Mouse (Mus musculus): Measurements from ENCODE around the gene Cacna2d3.

Gene Cacna2d3

DNA sequence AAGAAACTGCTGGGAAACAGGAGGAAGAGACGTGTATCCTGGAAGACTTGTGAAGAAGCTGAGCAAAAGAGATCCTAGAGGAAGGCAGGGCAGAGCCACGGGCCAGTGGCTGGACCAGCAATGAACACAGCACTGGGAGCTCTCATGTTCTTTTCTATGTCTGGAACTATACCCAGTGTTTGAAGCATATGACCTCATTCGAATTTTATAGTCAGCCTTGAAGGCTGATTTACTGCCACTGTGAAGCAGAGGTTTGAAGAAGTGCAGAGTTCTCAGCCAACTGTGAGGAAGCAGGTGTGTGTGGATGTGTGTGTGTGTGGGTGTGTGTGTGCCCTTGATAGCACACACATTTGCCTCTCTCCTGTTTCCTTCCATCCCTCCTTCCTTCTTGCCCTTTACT, 483.2 kb downstream of the Cacna2d3 start:
- no peak for DNase-seq

DNA sequence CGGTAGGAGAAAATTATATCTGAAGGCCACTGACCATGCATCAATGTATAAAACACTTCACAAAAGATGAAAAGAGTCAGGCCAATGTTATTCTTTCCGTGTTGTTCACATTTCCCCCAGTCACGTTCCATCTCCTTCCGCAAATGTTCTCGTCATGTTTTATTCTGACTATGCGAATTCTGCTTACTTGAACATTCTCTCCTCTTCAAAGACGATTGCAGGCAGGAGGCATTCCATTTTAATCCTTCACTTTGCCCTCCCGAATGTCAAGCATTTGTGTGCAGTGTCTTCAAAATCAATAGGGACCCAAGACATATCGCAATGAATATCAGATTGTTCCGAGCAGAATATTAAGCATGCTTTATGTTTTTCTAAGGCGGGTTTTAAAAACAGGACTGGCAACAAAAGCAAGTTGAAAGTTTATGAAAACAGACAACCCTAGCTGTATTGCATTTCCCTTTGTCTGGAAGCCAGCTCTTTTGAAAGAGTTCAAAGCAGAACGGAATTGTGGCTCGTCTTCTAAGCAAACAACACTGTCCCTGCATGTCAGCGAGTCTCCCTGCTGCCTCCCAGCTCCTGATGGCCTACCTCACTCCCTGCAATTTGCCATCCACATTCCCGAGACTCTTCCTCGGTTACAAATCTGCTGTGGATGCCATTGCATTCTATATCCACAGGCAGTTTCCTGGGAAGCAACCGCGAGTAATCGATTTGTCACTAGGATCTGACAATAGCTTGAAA, 492.5 kb downstream of the Cacna2d3 start:
- DNase-seq = no peak

DNA sequence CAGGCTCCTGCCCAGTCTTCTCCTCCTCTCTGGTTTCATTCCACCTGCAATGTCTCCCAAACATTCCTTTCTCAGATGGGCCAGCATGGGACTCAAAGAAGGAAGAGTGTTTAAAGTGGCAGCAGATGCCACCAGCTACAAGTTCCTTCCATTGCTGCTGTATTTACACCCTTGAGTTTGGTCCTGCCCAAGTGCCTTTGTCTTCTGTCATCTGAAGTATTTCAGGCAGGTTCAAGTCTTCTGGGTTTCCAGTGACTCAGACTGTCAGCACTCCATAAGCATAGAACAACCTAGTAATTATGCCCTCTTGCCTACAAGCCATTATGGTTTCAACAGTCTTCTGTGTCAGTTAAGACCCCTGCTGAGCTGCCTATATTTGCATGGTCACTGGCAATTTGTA, 493.2 kb downstream of the Cacna2d3 start:
- DNase-seq = no peak

DNA sequence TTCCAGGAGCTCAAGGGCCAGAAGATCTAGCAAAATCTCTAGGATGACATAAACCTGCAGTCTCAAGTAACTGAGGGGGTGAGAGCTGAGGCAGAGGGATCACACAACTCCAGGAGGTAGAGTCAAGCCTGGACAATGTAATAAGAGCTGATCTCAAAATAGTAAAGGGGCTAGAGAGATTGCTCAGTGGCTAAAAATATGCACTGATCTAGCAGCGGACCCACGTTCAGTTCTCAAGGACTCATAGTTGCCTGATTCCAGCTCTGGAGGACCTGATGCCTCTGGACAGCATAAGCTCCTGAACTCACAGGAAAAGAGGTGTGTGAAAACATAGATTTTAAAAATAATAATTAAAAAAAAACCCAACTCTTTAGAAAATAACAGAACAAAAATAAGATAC, 493.7 kb downstream of the Cacna2d3 start:
- no peak for DNase-seq

DNA sequence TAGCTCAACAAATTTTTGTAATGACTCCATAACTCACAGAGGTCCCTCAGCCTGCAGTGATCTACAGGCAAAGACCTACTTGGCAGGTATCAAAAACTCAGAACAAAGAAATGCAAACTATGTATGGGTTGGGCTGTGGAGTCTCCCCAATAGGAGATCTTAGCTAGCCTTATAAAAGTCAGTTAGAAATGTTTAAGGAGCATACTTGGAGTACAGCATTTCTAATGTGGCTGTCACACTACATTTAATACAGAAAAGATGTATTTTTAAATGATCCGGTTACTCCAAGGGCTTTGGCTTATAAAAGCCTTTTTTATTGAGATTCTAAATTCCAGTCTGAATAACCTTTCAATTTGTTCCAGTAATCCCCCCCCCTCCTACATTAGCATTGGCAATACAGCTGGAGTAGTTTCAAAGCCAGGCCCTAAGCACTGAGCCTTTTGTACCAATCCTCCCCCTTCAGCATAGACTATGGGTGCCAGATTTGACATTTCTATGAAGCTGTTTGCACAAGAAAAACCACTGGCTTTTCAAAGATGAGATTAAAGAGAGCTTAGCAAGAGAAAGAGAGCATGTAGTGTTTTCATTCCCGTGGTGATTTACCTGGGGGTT, 495.8 kb downstream of the Cacna2d3 start:
- DNase-seq = no peak

DNA sequence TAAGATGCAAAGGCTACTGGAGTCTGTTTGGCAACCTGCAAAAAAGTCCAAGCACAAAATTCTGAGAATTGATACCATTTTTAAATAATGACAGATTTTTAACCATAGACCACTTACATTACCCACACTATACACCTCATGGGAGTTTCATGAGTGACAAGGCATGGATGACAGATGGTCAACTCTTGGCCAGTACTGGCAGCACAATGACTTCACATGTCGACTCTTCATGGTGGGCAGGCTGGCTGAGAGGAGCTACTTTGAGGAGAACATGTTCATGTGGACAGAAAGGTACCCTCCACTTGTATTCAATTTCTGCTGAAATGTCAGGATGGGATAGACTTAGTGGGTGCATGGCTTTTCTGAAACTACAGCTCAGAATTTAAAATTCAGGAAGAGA, 498.7 kb downstream of the Cacna2d3 start:
- DNase-seq = no peak

DNA sequence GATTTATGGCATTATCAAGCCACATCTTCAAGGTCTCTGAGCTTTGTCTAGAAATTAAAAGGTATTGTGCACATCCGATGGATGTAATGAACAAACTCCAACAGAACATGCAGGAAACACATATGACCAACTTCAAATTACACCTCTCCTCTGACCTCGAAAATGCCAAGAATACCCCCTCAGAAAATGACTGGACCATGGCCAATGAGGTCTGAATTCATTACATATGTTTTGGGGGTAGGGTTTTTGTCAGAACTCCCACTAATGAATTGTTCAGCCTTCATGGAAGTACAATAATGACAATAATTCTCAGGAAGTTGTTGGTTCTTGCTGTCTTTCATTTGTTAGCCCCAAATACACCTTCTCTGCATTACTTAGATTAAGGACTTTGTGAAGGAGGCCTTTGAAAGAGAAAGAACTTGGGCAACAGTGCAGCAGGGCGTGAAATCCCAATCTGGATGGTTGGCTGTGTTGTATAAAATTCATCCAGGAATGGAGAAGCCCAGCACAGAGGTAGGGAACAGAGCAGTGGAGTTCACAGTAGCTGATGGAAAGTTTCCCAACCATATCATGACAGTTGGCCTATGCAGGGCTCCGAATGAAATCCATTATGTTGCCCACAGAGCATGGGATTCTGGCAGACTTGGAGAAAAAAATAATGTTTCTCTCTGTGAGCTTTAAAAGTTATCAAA, 499.3 kb downstream of the Cacna2d3 start:
- DNase-seq = no peak

DNA sequence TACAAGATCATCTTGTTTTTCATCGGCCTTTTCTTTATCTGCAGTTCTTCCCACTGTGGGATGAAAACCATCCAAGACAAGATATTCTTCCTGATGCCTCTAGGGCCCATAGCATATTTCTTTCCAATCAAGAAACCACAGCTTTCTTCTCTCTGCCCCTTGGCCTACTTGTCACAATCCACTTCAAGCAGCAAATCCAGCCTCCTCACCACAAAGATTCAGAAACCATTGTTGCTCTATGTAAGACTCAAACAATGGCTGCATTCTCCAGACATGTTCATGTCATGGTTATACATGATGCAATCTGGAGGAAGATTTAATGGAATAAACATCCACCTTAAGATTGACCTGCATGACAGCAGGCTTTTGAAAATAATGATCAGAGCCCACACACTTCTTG, 505.6 kb downstream of the Cacna2d3 start:
- no peak for DNase-seq

DNA sequence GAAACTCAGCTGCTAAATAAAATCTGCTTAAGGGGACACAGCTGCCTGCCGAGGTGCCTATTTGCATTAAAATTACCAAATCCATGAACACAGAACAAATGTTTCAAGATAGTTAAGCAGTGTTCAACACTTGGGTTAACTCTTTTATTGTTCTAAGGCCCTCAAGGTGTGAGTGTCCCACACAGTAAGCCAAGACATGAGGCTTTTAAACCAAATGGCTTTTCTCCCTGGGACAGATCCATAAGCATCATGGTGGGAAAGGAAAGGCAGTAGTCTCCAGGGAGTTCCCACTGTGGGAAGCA, 516.7 kb downstream of the Cacna2d3 start:
- no peak for DNase-seq

DNA sequence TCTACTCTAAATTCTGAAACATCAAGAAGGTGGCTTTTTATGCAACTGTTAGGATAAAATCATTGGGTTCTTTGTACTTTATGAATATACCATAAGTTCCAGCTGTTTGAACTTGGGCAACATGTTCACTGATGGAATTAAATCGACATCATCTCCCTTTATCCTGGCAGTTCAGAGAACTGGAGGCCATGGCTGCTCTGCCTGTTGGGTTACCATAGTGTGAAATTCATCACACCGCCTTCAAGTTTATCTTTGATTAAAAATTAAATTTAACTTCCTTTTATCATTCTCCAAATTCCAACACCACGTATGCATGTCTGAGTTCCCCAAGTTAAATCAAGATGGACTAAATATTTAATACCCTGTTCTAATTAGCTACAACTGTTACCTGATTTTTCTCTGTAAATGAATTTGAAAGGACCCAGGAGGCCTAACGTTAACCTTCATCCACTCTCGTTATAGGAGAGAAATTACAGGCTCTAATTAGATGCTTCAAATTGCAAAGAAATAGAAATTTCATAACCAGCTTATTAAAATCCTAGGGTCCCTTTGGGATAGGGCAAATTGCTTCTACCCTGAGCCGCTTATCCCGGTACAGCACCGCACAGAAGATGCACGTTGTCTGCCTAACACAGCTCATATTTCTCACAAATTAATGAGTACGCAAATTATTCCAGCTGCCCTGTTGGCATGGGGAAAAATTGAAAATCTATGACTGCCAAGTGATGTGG, 517.3 kb downstream of the Cacna2d3 start:
- DNase-seq = no peak

DNA sequence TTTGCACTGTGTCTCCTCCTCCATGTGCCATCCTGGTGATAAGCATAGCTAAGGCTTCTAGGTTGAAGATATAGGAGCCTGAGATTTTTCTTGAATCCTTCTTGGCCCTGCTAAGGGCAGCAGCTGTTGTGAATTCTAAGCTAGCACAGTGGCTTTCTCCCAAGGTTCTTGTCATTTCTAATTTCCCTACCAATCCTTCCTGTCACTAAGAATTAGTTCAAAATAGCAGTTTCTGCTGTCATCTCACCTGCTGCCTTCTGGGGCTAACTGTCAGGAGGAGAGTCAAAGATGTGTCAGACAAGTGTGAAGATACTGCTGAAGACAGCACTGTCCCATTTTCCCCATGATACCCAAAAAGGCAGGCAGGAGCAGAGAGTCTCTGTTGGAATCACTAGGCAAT, 525.5 kb downstream of the Cacna2d3 start:
- no peak for DNase-seq

DNA sequence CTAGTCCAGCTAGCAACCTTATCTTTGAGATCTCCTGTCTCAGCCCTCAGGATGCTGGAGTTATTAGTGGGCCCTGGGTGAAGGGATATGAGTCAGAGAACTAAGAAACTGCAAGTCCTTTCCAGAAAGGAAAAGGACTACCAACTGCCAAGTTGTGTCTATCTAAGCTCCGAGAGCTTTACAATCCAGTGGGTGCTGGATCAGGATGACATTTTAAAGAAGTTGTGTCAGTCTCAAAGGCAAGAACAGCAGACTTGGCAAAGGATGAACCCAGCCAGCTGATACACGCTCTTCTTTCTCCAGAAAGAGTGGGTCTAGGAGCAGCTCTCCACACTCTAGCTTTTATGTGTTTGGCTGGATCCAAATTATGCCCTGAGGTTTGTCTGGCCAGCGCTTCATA, 530.2 kb downstream of the Cacna2d3 start:
- DNase-seq = no peak

DNA sequence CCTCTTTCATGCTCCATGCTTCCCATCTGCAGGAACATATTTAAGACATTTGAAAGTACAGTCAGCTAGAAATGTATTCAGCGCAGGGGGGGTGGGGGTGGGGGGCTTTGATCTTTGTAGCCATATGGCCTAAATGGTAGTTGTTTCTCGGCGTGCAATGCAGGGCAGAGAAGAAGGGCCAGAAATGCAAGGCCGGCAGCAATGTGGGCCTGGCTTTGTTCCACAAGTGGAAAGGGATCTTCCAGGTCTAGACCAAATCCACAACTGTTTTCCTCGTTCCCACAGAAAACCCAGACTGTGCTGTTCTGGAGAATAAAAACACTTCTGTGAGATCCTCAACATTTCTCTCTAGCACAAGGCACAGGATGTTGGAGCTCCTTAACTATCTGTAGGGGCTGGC, 537.9 kb downstream of the Cacna2d3 start:
- DNase-seq = no peak

DNA sequence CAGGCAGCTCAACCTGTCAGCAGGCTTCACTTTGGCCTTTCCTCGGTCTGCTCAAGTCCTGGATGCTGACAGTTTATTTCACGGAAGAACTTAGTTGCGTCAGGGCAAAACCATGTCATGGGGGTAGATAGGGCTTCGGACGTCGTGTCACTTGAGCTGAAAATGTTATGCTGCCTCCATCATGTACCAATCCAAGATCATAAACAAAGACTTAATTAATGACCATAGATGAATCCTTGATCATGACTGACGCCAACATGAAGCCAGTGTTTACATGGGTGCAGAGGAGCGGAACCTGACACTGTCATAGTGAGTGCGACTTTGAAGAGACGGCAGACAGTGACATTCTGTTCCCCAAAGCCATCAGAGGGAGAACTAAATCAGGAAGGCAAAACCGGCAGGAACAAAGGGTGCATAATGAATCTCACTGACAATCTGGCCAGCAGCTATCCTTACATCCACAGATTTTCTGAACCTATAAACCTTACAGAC, 542.2 kb downstream of the Cacna2d3 start:
- DNase-seq = no peak

DNA sequence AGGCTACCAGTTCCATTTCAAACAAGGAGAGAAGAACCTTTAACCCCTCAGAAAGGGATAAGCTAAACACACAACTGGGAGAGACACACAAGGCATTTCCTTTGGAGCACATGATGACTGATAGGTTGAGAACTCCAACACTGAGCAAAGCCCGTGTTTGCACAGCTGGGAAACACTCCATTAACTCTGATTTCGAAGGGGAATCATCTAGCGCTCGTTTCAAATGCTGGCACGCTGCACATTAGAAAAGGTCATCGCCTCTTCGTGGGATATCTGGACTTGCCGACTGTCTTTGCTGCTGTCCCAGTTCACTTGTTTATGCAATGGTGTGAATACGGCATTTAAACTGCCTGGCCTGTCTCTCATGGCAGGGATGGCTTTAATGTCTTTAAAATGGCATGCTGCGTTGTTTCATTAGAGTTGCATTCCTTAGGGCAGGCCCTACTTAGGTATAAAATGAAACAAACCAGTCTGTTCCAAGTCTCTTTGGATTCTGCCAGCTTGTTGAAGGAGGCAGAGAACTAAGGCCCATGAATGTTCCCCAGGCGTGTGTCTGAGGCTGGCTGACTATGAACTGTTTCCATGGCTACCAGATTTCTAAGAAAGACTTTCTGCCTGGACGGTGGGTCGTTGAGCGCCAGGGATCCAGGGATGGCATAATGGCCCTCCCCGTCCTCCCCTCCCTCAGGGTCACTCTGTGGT, 542.8 kb downstream of the Cacna2d3 start:
- DNase-seq = no peak

DNA sequence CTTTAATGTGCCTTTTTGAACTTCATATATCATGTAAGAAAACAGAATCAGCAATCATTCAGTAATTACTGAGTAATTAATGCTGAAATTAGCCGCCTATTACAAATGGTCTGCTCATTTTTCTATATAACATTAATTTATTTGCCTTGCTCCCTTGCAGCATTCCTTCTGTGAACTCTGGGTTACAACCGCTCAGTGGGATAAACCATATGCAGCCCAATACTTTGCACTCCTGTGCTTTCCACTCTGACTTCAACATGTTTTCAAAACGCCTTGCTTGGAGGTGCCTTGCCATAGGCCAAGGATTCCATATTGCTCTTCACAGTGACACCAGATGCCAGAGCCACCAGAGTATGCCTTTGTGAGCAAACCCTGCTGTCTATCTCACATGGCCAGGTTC, 546.9 kb downstream of the Cacna2d3 start:
- DNase-seq = no peak

DNA sequence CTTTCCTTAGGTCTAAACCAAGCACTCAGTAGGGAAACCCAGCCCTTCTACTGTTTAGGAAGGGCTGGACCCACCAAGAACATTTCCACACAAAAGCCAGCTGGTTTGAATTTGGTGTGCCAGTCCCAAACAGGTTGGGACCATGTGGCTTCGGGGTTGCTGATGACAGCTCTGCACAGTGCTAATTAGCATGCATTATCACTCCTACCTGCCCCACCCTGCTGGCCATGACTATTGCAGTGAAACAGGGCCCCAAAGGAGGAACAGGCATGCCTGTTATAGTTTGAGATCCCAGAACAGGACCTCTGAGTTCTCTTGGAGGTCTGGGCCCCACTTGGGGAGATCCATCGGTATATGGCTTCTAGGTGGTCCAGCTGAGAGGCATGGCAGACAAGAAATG, 549.5 kb downstream of the Cacna2d3 start:
- DNase-seq = no peak

DNA sequence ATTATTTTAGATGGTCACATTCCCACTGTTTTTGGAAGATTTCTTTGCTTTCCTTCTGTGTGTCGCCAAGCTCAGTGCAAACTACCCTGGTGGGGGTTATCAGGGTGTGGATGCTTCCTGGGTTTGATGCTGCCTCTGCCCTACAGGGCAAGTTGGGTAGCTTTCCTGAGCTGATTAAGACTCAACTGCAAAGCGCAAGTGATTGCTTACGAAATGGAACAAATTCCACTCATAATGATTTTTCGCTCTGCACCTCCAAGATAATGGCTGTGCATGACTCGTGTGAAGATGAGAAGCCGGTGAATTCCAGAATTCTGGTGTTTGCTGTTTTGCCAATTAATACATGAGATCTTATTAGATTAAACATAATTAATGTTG, 557.0 kb downstream of the Cacna2d3 start:
- DNase-seq = no peak

DNA sequence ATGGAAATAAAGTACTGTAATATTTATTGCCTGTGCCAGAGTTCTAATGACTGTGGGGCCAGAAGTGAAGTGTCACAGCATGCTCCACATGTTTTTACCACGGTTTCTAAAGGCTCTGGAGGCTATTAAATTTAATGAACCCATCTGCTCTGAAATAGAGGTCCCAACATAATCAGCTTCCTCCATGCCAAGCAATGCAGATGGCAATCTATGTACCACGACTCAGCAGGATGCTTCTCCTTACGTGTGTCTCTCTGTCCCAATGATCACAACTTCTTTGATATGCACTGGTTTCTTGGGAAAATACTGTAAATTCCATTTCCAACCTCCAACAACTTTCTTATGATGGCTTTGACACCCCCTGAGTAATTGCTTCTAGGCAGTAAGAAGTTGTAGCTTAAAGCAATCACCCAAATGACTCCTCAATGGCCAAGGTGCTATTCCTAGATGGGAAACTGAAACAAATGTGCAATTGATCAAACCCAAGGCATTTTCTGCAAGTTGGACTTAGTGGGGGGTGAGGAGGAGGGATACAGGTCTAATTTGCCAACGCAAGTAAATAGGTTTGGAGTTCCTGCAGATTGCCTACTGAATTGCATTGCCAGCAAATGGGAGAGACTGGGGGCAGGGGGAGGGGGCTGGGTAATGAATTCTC, 557.5 kb downstream of the Cacna2d3 start:
- no peak for DNase-seq

DNA sequence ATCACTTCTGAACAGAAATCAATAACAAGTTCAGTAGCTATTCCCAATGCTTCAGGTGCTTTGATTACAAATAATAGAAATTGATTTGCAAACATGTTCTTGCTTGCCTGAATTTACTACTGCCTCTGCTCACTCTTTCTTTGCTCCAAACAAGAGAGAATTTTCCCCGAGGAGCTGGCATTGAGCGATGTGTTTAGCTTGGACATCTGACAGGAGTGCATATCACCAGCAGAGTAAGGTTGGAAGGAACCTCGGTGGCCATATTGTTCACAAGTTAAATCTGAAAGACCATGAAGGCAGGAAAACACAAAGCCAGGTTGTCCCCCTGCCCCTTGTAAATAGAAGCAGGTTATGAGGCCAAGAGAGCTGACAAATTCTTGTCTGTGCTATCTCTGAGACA, 561.9 kb downstream of the Cacna2d3 start:
- DNase-seq = no peak

DNA sequence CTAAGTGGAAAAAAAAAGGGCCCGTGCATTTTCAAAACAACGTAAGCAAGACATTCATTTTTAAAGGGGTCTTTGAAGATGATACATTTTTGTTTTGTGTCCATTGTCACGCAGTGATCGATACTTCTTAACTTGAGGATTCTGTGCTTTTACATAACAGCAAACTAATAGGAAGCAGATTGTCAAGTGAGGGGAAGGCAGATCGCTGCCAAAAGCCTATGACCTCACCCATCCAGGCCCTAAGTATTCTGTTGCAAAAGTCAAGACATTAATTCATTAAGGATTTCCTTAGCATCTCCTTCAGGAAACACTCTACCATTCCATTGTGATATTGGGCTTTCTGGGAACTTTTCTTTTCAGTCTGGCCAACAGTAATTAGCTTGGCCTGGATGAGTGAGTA, 564.6 kb downstream of the Cacna2d3 start:
- DNase-seq = no peak

DNA sequence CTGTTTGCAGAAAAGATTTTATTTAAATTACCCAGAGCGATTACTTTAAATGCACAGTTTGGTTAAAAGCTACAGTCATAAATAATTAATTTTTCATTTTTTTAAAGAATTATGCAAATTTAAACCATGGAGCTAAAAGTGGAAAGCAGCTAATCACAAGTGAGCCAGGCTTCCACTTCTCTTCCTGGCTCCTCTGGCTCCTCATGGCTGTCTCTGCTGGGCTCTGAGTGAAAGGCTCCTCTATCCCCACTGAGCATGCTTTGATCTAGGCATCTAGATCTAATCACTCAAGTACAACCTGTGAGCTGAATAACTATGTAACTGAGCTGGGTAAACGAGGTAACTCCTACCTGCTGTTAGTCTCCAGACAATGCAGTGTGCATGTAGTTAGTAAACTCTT, 577.5 kb downstream of the Cacna2d3 start:
- DNase-seq = no peak

DNA sequence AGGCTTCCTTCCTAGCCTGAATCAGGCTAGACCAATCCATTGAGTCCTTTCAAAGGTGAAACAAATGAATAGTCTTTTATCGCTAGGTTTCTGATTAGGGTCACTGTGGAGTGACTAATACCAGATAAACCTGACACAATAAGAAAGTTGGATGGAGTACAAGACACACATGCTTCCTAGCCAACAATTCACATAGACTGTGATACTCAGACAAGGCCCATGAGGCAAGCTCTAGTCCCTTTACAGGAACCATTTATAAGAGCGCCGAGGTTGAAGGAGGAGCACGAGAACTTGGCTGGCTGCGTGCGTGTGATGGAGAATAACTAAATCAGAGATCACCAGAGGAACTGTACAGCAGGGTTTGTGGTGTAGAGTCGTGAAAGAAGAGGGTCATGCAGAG, 584.0 kb downstream of the Cacna2d3 start:
- DNase-seq = no peak
